In the genomic region with DNA sequence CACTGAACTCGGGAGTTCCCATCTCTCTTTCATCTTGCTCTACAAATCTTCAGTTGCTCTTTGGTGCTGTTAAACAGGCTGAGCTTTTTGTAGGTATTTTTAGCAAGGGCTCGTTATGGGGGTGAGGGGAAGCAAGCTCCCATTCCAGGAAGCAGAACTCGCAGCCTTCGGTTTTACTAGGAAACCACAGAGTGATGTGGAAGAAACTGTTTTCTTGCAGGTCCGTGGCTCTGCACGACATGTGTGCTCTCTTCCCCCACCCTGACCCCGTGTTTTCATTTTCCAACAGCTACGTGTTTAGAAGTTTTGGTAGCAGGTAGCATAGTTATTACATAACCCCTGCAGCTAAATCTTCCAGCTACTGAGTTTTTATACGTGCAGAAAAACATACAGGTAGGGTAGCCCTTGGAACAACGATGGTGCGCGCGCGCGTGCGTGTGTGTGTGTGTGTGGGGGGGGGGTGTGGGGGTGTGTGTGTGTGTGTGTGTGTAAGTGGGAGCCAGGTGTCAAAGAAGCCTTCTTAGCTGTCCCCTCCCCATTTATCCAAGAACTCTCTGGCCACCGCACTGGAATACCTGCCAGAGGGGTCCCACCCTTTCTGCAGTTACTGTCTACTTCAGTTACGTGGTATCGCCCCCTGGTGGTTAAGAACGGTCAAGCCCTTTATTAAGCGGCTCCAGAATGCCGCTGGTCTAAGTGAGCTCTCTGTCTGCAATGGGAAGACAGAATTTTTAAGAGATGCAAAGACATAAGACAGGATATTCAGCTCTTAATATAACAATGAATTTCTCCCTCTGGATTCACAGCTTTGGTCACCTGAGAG, we compare ENCODE assay signal across 8 mouse cellular contexts. TPM values are rescaled to one million over a fixed set of nuclear protein-coding genes. Genes with fewer than 3 reads are reported as not detected.
DNase-seq lines count a peak whose midpoint lies in the region; ATAC-seq and TF ChIP-seq lines count a peak whose summit lies in the region.

No protein-coding gene starts in this region.

- ATAC-seq in hematopoietic stem cell, adult 5-6 weeks (replicated peaks in 1 of 2; ENCODE audit: insufficient read depth in 1 of 2, low FRiP score in 2 of 2, low TSS enrichment in 1 of 2, low read depth in 1 of 2, poor library complexity in 2 of 2, severe bottlenecking in 2 of 2): peak; percentile 84 to 94

- 54% methylated on average over 22 of the region's 22 CpGs for WGBS in cerebellum, adult 2 months
- 51% methylated on average over 22 of the region's 22 CpGs for WGBS in forebrain, embryonic 10.5 days

- no peak overlapping the region for H3K27ac ChIP-seq in cerebellum, adult 2 months (ENCODE audit: insufficient read depth, low read length)
- no peak overlapping the region for H3K27ac ChIP-seq in forebrain, embryonic 10.5 days

- no peaks in the 10 kb centered on the region for H3K36me3 ChIP-seq in forebrain, embryonic 10.5 days (replicated peaks)

- peak; percentile 51; the same call in 1 of the 2 replicates for TF ChIP-seq CTCF in cerebellum, adult 2 months (IDR thresholded peaks at IDR 0.05; ENCODE audit: borderline replicate concordance, insufficient read depth, low read depth, low read length)

- no peak for TF ChIP-seq POLR2A in cerebellum, adult 2 months (IDR thresholded peaks at IDR 0.05; ENCODE audit: borderline replicate concordance, insufficient read depth, low read length)

- peak; percentile 39 to 41 for DNase-seq in cerebellum, adult 2 months
- DNase-seq in cerebellum, adult 11-12 months: no peak
- DNase-seq in brain, adult 2 months (ENCODE audit: low read depth, low spot score): peak; percentile 87
- peak; percentile 74 for DNase-seq in forebrain, embryonic 10.5 days (ENCODE audit: extremely low spot score, low spot score)
- peak; percentile 34 to 66 for DNase-seq in layer of hippocampus, postnatal 14 days (ENCODE audit: low spot score in 2 of 2)
- DNase-seq in lung, postnatal 36 days: peak; percentile 87
- DNase-seq in skeletal muscle tissue, adult 2 months (ENCODE audit: low read depth, low spot score): peak; percentile 70

- no peaks in the 10 kb centered on the region for H3K4me1 ChIP-seq in cerebellum, adult 2 months (ENCODE audit: control insufficient read depth, insufficient read depth, low read length)
- peaks cover 20% of the 10 kb centered on the region; the same call in 1 of the 2 replicates for H3K4me1 ChIP-seq in forebrain, embryonic 10.5 days

- H3K9me3 ChIP-seq in forebrain, embryonic 10.5 days: no peaks in the 10 kb centered on the region

- no peaks in the 10 kb centered on the region for H3K27me3 ChIP-seq in cerebellum, adult 2 months (ENCODE audit: control insufficient read depth, insufficient read depth, low read length)
- H3K27me3 ChIP-seq in forebrain, embryonic 10.5 days (ENCODE audit: poor library complexity, severe bottlenecking): peaks cover 7% of the 10 kb centered on the region

- H3K4me3 ChIP-seq in cerebellum, adult 2 months (replicated peaks; ENCODE audit: insufficient read depth, low read depth, low read length): no peak overlapping the region
- no peak overlapping the region for H3K4me3 ChIP-seq in forebrain, embryonic 10.5 days

RNA-seq across cellular contexts. Expression of a gene that starts 15.5 kb away (rescaled TPM):
- 152 and 166 TPM in 2 replicates for polyA plus RNA-seq in cerebellum, adult 2 months (2012; rRNA removed)
- 554 and 558 TPM in 2 replicates for polyA plus RNA-seq in forebrain, embryonic 10.5 days (2016; fragmentation: Nextera tagmentation; extraction: Ambion mirVana)
- total RNA-seq in hematopoietic stem cell, adult 5-6 weeks (2017): 1,843 and 2,010 TPM in 2 replicates
- 100 to 1,000 TPM; 127 to 133 TPM for total RNA-seq in layer of hippocampus, postnatal 14 days (2021)

RNA-seq across cellular contexts. Expression of a gene that starts 27.1 kb away (rescaled TPM):
- polyA plus RNA-seq in cerebellum, adult 2 months (2012; rRNA removed): 0.73 and 0.84 TPM in 2 replicates
- polyA plus RNA-seq in forebrain, embryonic 10.5 days (2016; fragmentation: Nextera tagmentation; extraction: Ambion mirVana): 0.97 and 1.2 TPM in 2 replicates
- total RNA-seq in hematopoietic stem cell, adult 5-6 weeks (2017): 5.0 and 9.5 TPM in 2 replicates
- total RNA-seq in layer of hippocampus, postnatal 14 days (2021): 1 to 10 TPM; 1.7 to 1.8 TPM

Comparison
In these comparisons a context has a peak if more than half of its experiments do, and no peak if none do; other contexts are left out.
1. RNA of a gene that starts 15.5 kb away (total RNA-seq): 1,843 to 2,010 TPM in hematopoietic stem cell, adult 5-6 weeks; 127 to 133 TPM in layer of hippocampus, postnatal 14 days; every median in the first group is over 10 times any median in the second.